Mouse (Mus musculus) testis, postnatal 10 days (tissue): ENCODE measurements around the gene Micu2.

ENCODE experiments used
- DNase-seq: peaks from one replicate; pipeline ENCODE4 v3.0.0; 2021; ENCODE audit warnings: low spot score

The Micu2 gene

DNA sequence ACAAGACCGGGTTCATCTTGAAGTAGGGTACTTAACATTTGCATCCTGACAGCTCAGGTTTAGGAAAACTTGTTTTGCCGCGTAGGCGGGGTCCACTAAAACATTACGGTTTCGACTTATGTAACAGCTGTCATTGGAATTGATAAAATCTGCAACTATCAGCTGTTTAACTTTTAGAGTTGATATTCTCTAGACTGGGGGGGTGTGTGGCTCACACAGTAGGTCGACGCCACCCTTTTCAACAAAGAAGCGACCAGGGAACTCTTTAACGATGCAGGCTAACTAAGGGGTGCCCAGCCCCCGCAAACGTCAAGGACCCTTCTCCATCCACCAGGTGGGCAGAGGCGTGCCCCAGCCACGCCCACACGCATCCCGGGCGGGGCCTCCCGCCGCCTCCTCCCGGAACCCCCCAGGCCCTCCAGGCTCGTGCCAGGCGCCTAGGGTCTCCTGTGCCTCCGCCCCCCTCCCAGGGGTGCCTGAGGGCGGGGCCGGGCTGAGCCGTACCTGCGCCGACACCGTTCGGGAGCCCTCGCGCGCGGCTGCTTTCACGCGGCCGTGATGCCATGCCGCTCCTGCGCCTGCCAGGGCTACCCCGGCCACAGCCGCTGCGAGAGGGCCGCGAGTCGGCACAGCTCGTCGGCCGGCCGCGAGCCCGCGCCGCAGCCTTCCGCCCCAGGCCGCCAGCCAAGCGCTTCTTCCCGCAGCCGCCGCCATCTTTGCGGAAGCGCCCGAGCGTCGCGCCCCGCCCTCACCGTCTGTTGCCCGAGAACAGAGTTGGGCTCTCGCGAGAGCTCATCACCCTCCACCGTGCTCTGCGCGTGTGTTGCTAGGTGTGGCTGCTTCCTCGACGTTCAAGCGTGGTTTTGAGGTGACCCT lies at the start of gene Micu2:
Gene Micu2 (minus strand): TSS at position 737 of the 876 bp plus-strand sequence.
- DNase-seq: peak; percentile 91

DNA sequence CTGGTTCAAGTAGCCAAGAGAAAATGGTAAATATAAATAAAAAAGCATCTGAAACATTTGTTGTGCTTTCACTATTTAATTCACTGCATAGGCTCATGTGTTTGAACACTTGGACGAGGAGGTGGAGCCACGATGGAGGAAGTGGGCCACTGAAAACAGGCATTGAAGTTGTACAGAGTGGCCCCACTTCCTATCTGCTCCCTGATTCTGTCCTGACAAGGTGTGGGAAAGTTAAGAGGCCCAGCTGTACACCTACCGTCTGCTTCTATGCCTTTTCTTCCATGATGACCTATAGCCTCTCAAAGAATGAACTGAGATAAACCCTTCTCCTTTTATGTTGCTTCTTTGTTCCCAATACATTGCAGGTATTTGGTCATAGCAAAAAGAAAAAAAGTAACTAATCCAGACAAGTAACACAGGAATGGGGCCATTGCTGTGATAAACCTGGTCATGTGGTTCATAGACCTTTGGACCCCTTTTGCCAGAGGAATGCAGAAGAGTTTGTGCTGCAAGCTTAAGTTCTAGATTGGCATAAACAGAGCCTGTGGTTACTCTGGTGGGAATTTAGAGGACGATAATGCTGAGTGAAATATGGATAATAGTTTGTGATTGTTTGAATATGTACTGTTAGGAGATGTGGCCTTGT lies 47.7 kb upstream of the Micu2 start:
- no peak for DNase-seq

- no peak for DNase-seq
These were observed 37.1 kb upstream of the Micu2 start for GRCm38 (mm10) chr14:58036174-58036573.

DNA sequence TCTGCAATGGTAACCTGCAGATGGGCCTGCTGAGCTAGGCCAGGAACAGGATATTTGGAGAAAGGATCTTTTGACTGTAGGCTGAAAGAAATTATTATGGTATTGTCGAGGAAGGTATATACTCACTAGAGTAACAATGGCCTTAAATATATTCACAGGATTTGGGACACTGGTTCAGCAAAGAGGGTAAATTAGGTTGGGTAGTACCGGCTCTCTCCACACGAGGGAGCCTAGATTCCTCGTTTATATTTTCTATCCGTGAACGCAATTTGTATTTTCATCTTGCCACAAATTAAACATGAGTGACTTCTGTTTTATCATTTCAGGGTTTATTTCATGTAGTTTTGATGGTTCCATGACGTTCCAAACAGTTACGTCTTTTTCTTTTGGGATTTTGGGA lies 35.5 kb upstream of the Micu2 start:
- DNase-seq: peak; percentile 80

- DNase-seq: no peak
These were observed 19.8 kb upstream of the Micu2 start for GRCm38 (mm10) chr14:58018869-58019268.

GRCm38 (mm10) chr14:58003852-58004251 lies 4.8 kb upstream of the Micu2 start:
- no peak for DNase-seq

DNA sequence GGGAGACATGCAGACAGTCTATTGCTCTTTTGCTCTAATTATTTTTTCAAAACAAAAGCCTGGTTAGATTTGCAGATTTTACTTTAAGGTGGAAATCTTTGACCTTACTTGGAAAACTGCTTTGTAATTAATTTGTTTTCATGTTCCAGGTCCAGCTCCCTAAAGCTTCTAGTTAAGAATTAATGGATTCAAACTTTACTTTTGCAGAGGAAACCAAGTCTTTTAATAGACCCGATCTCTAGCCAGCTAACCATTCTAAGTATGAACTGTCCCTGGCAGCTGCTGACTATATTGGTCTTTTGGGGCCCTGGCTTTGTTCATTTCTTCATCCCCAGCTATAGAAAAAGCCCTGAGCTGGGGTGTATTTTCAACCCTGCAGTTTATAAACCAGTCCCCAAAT lies 3.1 kb upstream of the Micu2 start:
- DNase-seq: no peak

- no peak for DNase-seq
These were observed 306 bp upstream of the Micu2 start for GRCm38 (mm10) chr14:57999402-57999734.

- no peak for DNase-seq
These were observed 1.6 kb downstream of the Micu2 start for GRCm38 (mm10) chr14:57997431-57997830.

DNA sequence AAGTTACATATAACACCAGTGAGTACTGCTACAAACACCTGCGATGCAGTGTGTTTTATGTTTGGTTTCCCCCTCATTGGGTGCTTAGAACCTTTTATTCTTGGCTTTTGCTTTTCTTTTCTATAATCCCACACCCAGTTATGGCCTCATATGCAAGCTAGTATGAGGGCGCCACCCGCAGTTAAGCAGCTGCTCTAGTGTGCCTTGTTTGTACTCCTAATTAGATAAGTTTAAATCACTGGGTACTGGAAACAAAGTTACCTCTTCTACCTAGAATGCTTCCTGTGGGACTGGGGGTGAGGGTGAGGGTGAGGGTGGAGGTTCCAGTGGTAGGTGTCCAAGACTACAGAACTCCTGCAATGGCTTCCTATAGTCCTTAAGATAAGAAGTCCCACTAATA lies 2.9 kb downstream of the Micu2 start:
- no peak for DNase-seq

DNA sequence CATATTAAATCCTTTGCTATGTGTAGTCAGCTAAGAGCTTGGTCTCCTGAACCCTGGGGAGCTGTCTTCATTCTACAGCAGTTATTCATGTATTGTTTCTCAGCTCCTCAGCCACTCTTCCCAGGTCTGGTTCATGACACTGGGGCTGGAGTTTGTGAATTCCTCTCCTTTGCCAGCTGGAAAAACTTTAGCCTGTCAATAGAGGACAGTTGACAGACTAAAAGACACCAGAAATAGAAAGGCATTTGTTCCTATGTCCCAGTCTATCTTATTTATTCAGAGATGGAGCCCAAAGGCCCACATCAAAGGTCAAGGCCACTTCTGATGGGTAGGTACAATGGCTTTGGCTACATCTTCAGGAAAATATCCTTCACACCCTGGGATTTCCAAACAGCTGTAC lies 7.3 kb downstream of the Micu2 start:
- no peak for DNase-seq

- no peak for DNase-seq
These were observed 9.9 kb downstream of the Micu2 start for GRCm38 (mm10) chr14:57989162-57989561.

- no peak for DNase-seq
These were observed 13.3 kb downstream of the Micu2 start for GRCm38 (mm10) chr14:57985780-57986179.

- no peak for DNase-seq
These were observed 16.6 kb downstream of the Micu2 start for GRCm38 (mm10) chr14:57982450-57982849.

- no peak for DNase-seq
These were observed 17.2 kb downstream of the Micu2 start for GRCm38 (mm10) chr14:57981720-57982418.

GRCm38 (mm10) chr14:57980776-57981175 lies 18.3 kb downstream of the Micu2 start:
- DNase-seq: no peak

GRCm38 (mm10) chr14:57980179-57980578 lies 18.9 kb downstream of the Micu2 start:
- no peak for DNase-seq

GRCm38 (mm10) chr14:57978144-57978543 lies 20.9 kb downstream of the Micu2 start:
- no peak for DNase-seq

DNA sequence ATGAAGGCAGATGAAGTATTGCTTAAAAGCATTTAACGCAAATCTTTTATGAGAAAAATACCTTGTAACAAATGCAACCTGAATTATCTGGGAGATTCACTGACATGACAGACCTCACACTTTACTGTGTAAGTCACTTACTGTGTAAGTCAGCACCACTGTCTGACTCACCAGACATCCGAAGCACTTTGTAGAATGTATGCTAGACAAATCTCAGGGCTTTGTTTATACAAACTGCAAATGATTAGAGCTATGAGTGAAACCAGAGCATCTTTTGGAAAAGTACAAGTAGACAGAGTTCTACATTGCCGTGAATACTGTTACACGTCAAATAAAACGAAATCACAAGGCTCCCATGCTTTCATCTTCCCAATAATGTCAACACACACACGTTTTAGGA lies 23.4 kb downstream of the Micu2 start:
- no peak for DNase-seq

- DNase-seq: no peak
These were observed 27.0 kb downstream of the Micu2 start for GRCm38 (mm10) chr14:57971986-57972525.

GRCm38 (mm10) chr14:57968873-57969272 lies 30.2 kb downstream of the Micu2 start:
- DNase-seq: no peak

- DNase-seq: no peak
These were observed 31.8 kb downstream of the Micu2 start for GRCm38 (mm10) chr14:57967080-57967797.
